Mouse (Mus musculus) midbrain, embryonic 12.5 days (tissue): ENCODE data around the gene Zbtb8b. TPM values are rescaled to one million over a fixed set of nuclear protein-coding genes. Genes with fewer than 3 reads are reported as not detected.

Experiments
- ATAC-seq: fragments of 200-750 bp; cut with Nextera tagmentation; 2 replicates; pipeline ENCODE4 v1.8.0; 2017; ENCODE audit warnings: low read depth, moderate TSS enrichment, moderate library complexity; ENCODE audit not compliant: low FRiP score
- H3K27ac ChIP-seq: fragments of 300-500 bp; sonication (generic); replicated peaks from 2 replicates; pipeline ENCODE4 v1.5.1; 2016; ENCODE audit warnings: mild to moderate bottlenecking
- H3K27me3 ChIP-seq: fragments of 300-500 bp; sonication (generic); 2 replicates; pipeline ENCODE4 v1.6.1; 2016; ENCODE audit warnings: mild to moderate bottlenecking
- H3K36me3 ChIP-seq: fragments of 300-500 bp; sonication (generic); 2 replicates; pipeline ENCODE4 v1.6.1; 2016
- H3K4me1 ChIP-seq: fragments of 300-500 bp; sonication (generic); 2 replicates; pipeline ENCODE4 v1.6.1; 2016
- H3K4me2 ChIP-seq: fragments of 300-500 bp; sonication (generic); replicated peaks from 2 replicates; pipeline ENCODE4 v1.6.1; 2016; ENCODE audit warnings: mild to moderate bottlenecking, moderate library complexity
- H3K4me3 ChIP-seq: fragments of 300-500 bp; sonication (generic); 2 replicates; pipeline ENCODE4 v1.5.1; 2016; ENCODE audit warnings: mild to moderate bottlenecking
- H3K9ac ChIP-seq: fragments of 300-500 bp; sonication (generic); replicated peaks from 2 replicates; pipeline ENCODE4 v1.6.1; 2016; ENCODE audit warnings: mild to moderate bottlenecking, moderate library complexity
- H3K9me3 ChIP-seq: fragments of 300-500 bp; sonication (generic); 2 replicates; pipeline ENCODE4 v1.6.1; 2016; ENCODE audit warnings: mild to moderate bottlenecking
- WGBS: fragments of 180-500 bp; shearing (Covaris S2); methylation state at CpG from one replicate; pipeline ENCODE4 v1.1.7; 2016; 5-methylcytosine and 5-hydroxymethylcytosine counted together
- polyA plus RNA-seq: library from polyadenylated mRNA; unstranded; fragments of >200 nt; fragmentation: Nextera tagmentation; extraction: Ambion mirVana; gene quantifications from 2 replicates; pipeline ENCODE4 v1.2.1, GENCODE M21; 2016

The Zbtb8b gene
- polyA plus RNA-seq, 1 experiment from 2014 or later: 4.1 TPM

GRCm38 (mm10) chr4:129456126-129456525, 15.5 kb upstream of the Zbtb8b start:
- no peaks in the 10 kb centered on the region for H3K9me3 ChIP-seq
- 57% methylated on average over 5 of the region's 5 CpGs for WGBS
- no peak for ATAC-seq
- H3K4me2 ChIP-seq: no peak overlapping the region
- no peaks in the 10 kb centered on the region for H3K27me3 ChIP-seq
- no peak overlapping the region for H3K4me3 ChIP-seq
- no peaks in the 10 kb centered on the region for H3K36me3 ChIP-seq
- no peak overlapping the region for H3K27ac ChIP-seq
- peaks cover 2% of the 10 kb centered on the region; the same call in 1 of the 2 replicates for H3K4me1 ChIP-seq
- H3K9ac ChIP-seq: no peak overlapping the region

- WGBS: 5% methylated on average over 5 of the region's 5 CpGs
- H3K4me2 ChIP-seq: no peak overlapping the region
These were observed 14.6 kb upstream of the Zbtb8b start for GRCm38 (mm10) chr4:129455265-129455664.

DNA sequence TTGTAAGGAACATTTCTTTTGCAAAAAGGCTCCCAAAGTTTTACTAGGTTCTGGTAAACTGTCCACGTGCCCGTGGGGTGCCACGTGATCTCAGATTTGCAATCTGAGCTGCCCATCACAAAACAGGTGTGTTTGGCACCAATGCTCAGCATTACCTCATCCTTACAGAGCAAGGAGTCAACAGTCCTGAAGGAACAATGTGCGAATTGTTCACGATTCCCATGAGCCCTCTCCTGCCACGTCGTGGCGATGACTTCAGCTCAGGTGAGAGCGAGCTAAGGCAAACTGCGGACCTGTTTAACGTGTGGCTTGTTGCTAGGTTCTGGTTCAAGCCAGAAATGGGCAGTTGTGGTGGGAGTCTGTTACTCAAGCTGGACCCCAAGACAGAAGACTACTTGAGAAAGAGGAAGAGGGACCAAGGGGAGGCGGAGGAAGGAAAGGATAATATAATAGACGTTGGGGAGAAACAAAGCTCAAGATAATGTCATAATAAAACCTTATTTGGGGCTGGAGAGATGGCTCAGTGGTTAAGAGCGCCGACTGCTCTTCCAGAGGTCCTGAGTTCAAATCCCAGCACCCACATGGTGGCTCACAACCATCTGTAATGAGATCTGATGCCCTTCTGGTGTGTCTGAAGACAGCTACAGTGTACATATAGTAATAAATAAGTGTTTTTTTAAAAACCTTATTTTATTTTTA, 11.0 kb upstream of the Zbtb8b start:
- Histone ChIP-seq H3K9me3 (no peaks in the 10 kb centered on the region), H3K4me3 (no peak overlapping the region), H3K4me2 (no peak overlapping the region), H3K9ac (no peak overlapping the region), H3K27me3 (no peaks in the 10 kb centered on the region), H3K27ac (no peak overlapping the region), H3K4me1 (no peaks in the 10 kb centered on the region), H3K36me3 (no peaks in the 10 kb centered on the region)
- ATAC-seq: no peak
- 86% methylated on average over 15 of the region's 15 CpGs for WGBS

More at GRCm38 (mm10) chr4:129455265-129455664, 14.6 kb upstream of the Zbtb8b start:
- Histone ChIP-seq H3K27me3 (no peaks in the 10 kb centered on the region), H3K27ac (no peak overlapping the region), H3K4me1 (no peaks in the 10 kb centered on the region), H3K4me3 (no peak overlapping the region), H3K36me3 (no peaks in the 10 kb centered on the region), H3K9ac (no peak overlapping the region), H3K9me3 (no peaks in the 10 kb centered on the region)
- peak; percentile 80 for ATAC-seq

GRCm38 (mm10) chr4:129450851-129451250, 10.2 kb upstream of the Zbtb8b start:
- no peaks in the 10 kb centered on the region for H3K36me3 ChIP-seq
- H3K4me3 ChIP-seq: no peak overlapping the region
- H3K27ac ChIP-seq: no peak overlapping the region
- no peak overlapping the region for H3K9ac ChIP-seq
- no peaks in the 10 kb centered on the region for H3K27me3 ChIP-seq
- H3K9me3 ChIP-seq: no peaks in the 10 kb centered on the region
- no peak overlapping the region for H3K4me2 ChIP-seq
- H3K4me1 ChIP-seq: no peaks in the 10 kb centered on the region
- 78% methylated on average over 2 of the region's 2 CpGs for WGBS
- ATAC-seq: no peak

DNA sequence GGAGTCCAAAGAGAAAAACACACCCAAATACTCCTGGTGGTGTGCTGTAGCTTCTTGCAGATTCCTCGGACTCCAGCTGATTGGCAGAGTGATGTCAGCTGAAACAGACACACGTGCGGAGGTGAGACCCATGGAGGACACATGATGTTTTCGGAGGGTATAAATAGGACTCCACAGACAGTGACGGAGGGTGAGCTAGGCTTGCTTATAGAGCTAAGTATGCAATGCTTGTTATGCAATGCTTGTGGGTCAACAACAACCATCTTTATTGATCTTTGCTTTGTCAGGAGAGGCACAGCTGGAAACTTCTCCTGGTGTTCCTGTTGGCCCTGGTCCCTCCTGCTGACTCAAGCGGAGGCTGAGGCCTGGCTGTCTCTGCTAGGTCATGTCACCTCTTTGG, 8.1 kb upstream of the Zbtb8b start:
- H3K9me3 ChIP-seq: no peaks in the 10 kb centered on the region
- WGBS: 91% methylated on average over 6 of the region's 6 CpGs
- no peaks in the 10 kb centered on the region for H3K27me3 ChIP-seq
- no peak for ATAC-seq
- no peak overlapping the region for H3K4me2 ChIP-seq
- H3K27ac ChIP-seq: no peak overlapping the region
- no peak overlapping the region for H3K9ac ChIP-seq
- H3K4me3 ChIP-seq: no peak overlapping the region
- no peaks in the 10 kb centered on the region for H3K36me3 ChIP-seq
- no peaks in the 10 kb centered on the region for H3K4me1 ChIP-seq

GRCm38 (mm10) chr4:129447778-129448563, 7.3 kb upstream of the Zbtb8b start:
- no peak for ATAC-seq
- no peak overlapping the region for H3K4me2 ChIP-seq
- 83% methylated on average over 11 of the region's 11 CpGs for WGBS
- H3K9me3 ChIP-seq: no peaks in the 10 kb centered on the region
- no peak overlapping the region for H3K27ac ChIP-seq
- no peaks in the 10 kb centered on the region for H3K36me3 ChIP-seq
- H3K4me1 ChIP-seq: no peaks in the 10 kb centered on the region
- no peak overlapping the region for H3K9ac ChIP-seq
- H3K27me3 ChIP-seq: peaks cover 3% of the 10 kb centered on the region
- H3K4me3 ChIP-seq: no peak overlapping the region

GRCm38 (mm10) chr4:129447360-129447759, 6.7 kb upstream of the Zbtb8b start:
- Histone ChIP-seq H3K36me3 (no peaks in the 10 kb centered on the region), H3K27me3 (peaks cover 8% of the 10 kb centered on the region), H3K4me2 (no peak overlapping the region), H3K27ac (no peak overlapping the region), H3K4me1 (no peaks in the 10 kb centered on the region), H3K9ac (no peak overlapping the region), H3K9me3 (no peaks in the 10 kb centered on the region), H3K4me3 (no peak overlapping the region)
- no peak for ATAC-seq
- 85% methylated on average over 8 of the region's 8 CpGs for WGBS

GRCm38 (mm10) chr4:129441145-129441544, 492 bp upstream of the Zbtb8b start:
- 29% methylated on average over 6 of the region's 6 CpGs for WGBS
- H3K27ac ChIP-seq: no peak overlapping the region
- H3K4me1 ChIP-seq: peaks cover 6% of the 10 kb centered on the region; the same call in 1 of the 2 replicates
- no peaks in the 10 kb centered on the region for H3K9me3 ChIP-seq
- ATAC-seq: no peak
- H3K4me2 ChIP-seq: peak overlapping the region; percentile 60
- H3K9ac ChIP-seq: no peak overlapping the region
- H3K36me3 ChIP-seq: no peaks in the 10 kb centered on the region
- H3K4me3 ChIP-seq: peak overlapping the region; percentile 52; the same call in 1 of the 2 replicates
- H3K27me3 ChIP-seq: peaks cover 41% of the 10 kb centered on the region

DNA sequence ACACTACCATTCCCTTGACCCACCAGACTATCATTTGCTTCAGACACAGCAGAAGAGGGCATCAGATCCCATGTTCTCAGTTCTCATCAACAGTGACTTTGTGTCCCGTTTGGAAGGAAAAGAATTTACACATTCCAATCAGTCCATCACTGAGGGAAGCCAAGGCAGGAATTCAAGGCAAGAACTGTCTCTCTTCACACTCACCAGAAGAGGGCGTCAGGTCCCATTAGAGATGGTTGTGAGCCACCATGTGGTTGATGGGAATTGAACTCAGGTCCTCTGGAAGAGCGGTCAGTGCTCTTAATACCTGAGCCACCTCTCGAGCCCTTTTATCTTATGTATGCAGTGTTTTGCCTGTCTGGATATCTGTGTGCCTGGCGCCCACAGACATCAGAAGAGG, 22.3 kb downstream of the Zbtb8b start:
- H3K27ac ChIP-seq: no peak overlapping the region
- H3K9me3 ChIP-seq: no peaks in the 10 kb centered on the region
- H3K4me2 ChIP-seq: no peak overlapping the region
- ATAC-seq: no peak
- no peaks in the 10 kb centered on the region for H3K27me3 ChIP-seq
- H3K36me3 ChIP-seq: no peaks in the 10 kb centered on the region
- H3K4me1 ChIP-seq: no peaks in the 10 kb centered on the region
- no peak overlapping the region for H3K4me3 ChIP-seq
- 78% methylated on average over 5 of the region's 5 CpGs for WGBS
- H3K9ac ChIP-seq: no peak overlapping the region

- H3K4me3 ChIP-seq: no peak overlapping the region
- H3K27ac ChIP-seq: no peak overlapping the region
- H3K36me3 ChIP-seq: no peaks in the 10 kb centered on the region
- H3K4me1 ChIP-seq: no peaks in the 10 kb centered on the region
- ATAC-seq: no peak
- H3K27me3 ChIP-seq: no peaks in the 10 kb centered on the region
- H3K4me2 ChIP-seq: no peak overlapping the region
- no peaks in the 10 kb centered on the region for H3K9me3 ChIP-seq
- WGBS: 88% methylated on average over 5 of the region's 5 CpGs
- no peak overlapping the region for H3K9ac ChIP-seq
These were observed 24.2 kb downstream of the Zbtb8b start for GRCm38 (mm10) chr4:129416478-129416877.

DNA sequence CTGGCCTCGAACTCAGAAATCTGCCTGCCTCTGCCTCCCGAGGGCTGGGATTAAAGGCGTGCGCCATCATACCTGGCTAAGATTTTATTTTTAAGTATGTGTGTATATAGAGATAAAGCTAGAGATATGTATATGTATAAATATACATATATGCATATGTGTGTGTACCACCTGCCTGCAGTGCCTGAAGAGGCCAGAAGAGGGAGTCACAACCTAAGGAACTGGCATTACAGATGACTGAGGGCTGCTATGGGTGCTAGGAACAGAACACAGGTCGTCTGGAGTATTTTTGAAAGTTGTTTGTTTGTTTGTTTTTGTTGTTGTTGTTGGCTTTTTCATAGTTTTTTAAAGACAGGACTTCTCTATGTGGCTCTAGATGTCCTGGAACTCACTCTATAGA, 24.8 kb downstream of the Zbtb8b start:
- 95% methylated on average over 5 of the region's 5 CpGs for WGBS
- no peaks in the 10 kb centered on the region for H3K27me3 ChIP-seq
- H3K36me3 ChIP-seq: no peaks in the 10 kb centered on the region
- no peak overlapping the region for H3K4me2 ChIP-seq
- no peak overlapping the region for H3K4me3 ChIP-seq
- H3K4me1 ChIP-seq: no peaks in the 10 kb centered on the region
- ATAC-seq: no peak
- no peaks in the 10 kb centered on the region for H3K9me3 ChIP-seq
- no peak overlapping the region for H3K9ac ChIP-seq
- H3K27ac ChIP-seq: no peak overlapping the region

- ATAC-seq: no peak
- Histone ChIP-seq H3K27ac (no peak overlapping the region), H3K36me3 (no peaks in the 10 kb centered on the region), H3K9me3 (no peaks in the 10 kb centered on the region), H3K4me1 (peaks cover 5% of the 10 kb centered on the region; the same call in 1 of the 2 replicates), H3K4me3 (no peak overlapping the region), H3K9ac (no peak overlapping the region), H3K27me3 (peaks cover 5% of the 10 kb centered on the region; the same call in 1 of the 2 replicates), H3K4me2 (no peak overlapping the region)
These were observed 29.7 kb downstream of the Zbtb8b start for GRCm38 (mm10) chr4:129410991-129411390.
